In genomic region chr15:94557442-94557841, GRCm38 (mm10) we compare ENCODE assay signal across 8 mouse cellular contexts. TPM values are rescaled to one million over a fixed set of nuclear protein-coding genes. Genes with fewer than 3 reads are reported as not detected.
DNase-seq lines count a peak whose midpoint lies in the region; ATAC-seq and TF ChIP-seq lines count a peak whose summit lies in the region.

No protein-coding gene starts in this region.

- H3K27ac ChIP-seq in hindbrain, postnatal 0 days, result no peak overlapping the region
- no peak overlapping the region for H3K27ac ChIP-seq in left cerebral cortex, adult 2 months

- no peak overlapping the region for H3K9ac ChIP-seq in hindbrain, postnatal 0 days (replicated peaks; ENCODE audit: low read length)

- no peak for DNase-seq in Patski (ENCODE audit: low read depth, low spot score)
- DNase-seq in cerebellum, adult 8-10 months, result peak; percentile 80
- DNase-seq in hindbrain, postnatal 0 days (ENCODE audit: low spot score), result peak; percentile 95
- DNase-seq in left cerebral cortex, adult 2 months (ENCODE audit: extremely low spot score in 1 of 2, low spot score in 2 of 2), result peak; percentile 83 to 90
- peak; percentile 94 for DNase-seq in right cerebral cortex, postnatal 14 days
- DNase-seq in urinary bladder, postnatal 25 days (ENCODE audit: low spot score), result peak; percentile 85

- peak; percentile 86 for ATAC-seq in Patski
- ATAC-seq in frontal cortex, adult (ENCODE audit: low TSS enrichment), result peak; percentile 95
- ATAC-seq in hindbrain, postnatal 0 days, result peak; percentile 80
- ATAC-seq in megakaryocyte progenitor cell, adult 5-6 weeks (replicated peaks; ENCODE audit: poor library complexity), result peak; percentile 100

- peak; percentile 97 for TF ChIP-seq CTCF in Patski (IDR thresholded peaks at IDR 0.05)
- peak; percentile 99 for TF ChIP-seq CTCF in hindbrain, postnatal 0 days (IDR thresholded peaks at IDR 0.05; ENCODE audit: low read depth)
- TF ChIP-seq CTCF in left cerebral cortex, adult 2 months (IDR thresholded peaks at IDR 0.05), result peak; percentile 97

- 18% methylated on average over 7 of the region's 7 CpGs for WGBS in hindbrain, postnatal 0 days

- no peaks in the 10 kb centered on the region for H3K27me3 ChIP-seq in Patski
- H3K27me3 ChIP-seq in hindbrain, postnatal 0 days (ENCODE audit: insufficient read depth, low read length), result no peaks in the 10 kb centered on the region

- intact Hi-C loops in left cerebral cortex, adult 2 months (cut with DNase I), result loop anchor here (1.0 to 10.0 kb wide), 2 partner anchors 104 to 1017 kb away; no protein-coding TSS in a partner anchor

- POLR2A ChIA-PET in Patski (lab: Charles Lee), result no interaction called here

- in situ Hi-C loops in Patski (cut with MboI; ENCODE audit: low pct_unique_long_range_greater_than_20kb), result loop anchor here (10.0 kb wide), 2 partner anchors 47 to 97 kb away; no protein-coding TSS in a partner anchor

- no peaks in the 10 kb centered on the region for H3K4me1 ChIP-seq in hindbrain, postnatal 0 days (ENCODE audit: insufficient read depth, low read length)

- H3K4me3 ChIP-seq in hindbrain, postnatal 0 days (ENCODE audit: low read length), result no peak overlapping the region
- H3K4me3 ChIP-seq in left cerebral cortex, adult 2 months, result no peak overlapping the region

- H3K9me3 ChIP-seq in hindbrain, postnatal 0 days (ENCODE audit: low read length), result no peaks in the 10 kb centered on the region

- CTCF ChIA-PET in Patski (lab: Charles Lee), result interaction anchor here (0.7 to 2.3 kb wide), 12 partner anchors 10 to 104 kb away, joined by 3 to 10 read pairs (median 3); no protein-coding TSS in a partner anchor

- no peak overlapping the region for H3K4me2 ChIP-seq in hindbrain, postnatal 0 days (ENCODE audit: low read depth, low read length)

- H3K36me3 ChIP-seq in hindbrain, postnatal 0 days (ENCODE audit: insufficient read depth, low read length), result no peaks in the 10 kb centered on the region

RNA-seq across cellular contexts. Expression of gene Irak4, which starts 14.0 kb away (rescaled TPM):
- 28.0 TPM for polyA plus RNA-seq in Patski (2021)
- 0.52 and 0.90 TPM in 2 replicates for total RNA-seq in hindbrain, postnatal 0 days (2014; rRNA removed)
- polyA plus RNA-seq in hindbrain, postnatal 0 days (2015; fragmentation: Nextera tagmentation; extraction: Ambion mirVana), result 1.9 and 2.1 TPM in 2 replicates
- total RNA-seq in left cerebral cortex, adult 2 months (2021), result 1 to 10 TPM; 1.5 to 1.6 TPM
- 11.8 and 14.3 TPM in 2 replicates for total RNA-seq in megakaryocyte progenitor cell, adult 5-6 weeks (2015)
- 28.7 and 31.9 TPM in 2 replicates for total RNA-seq in megakaryocyte progenitor cell, adult 5-6 weeks (2017)

RNA-seq across cellular contexts. Expression of gene Pus7l, which starts 14.1 kb away (rescaled TPM):
- polyA plus RNA-seq in Patski (2021), result 3.6 TPM
- total RNA-seq in hindbrain, postnatal 0 days (2014; rRNA removed), result 3.0 and 3.7 TPM in 2 replicates
- polyA plus RNA-seq in hindbrain, postnatal 0 days (2015; fragmentation: Nextera tagmentation; extraction: Ambion mirVana), result 4.8 and 6.7 TPM in 2 replicates
- total RNA-seq in left cerebral cortex, adult 2 months (2021), result 1 to 10 TPM; 3.0 to 3.1 TPM
- 12.9 and 17.2 TPM in 2 replicates for total RNA-seq in megakaryocyte progenitor cell, adult 5-6 weeks (2015)
- 14.1 and 15.5 TPM in 2 replicates for total RNA-seq in megakaryocyte progenitor cell, adult 5-6 weeks (2017)

RNA-seq across cellular contexts. Expression of gene Twf1, which starts 32.2 kb away (rescaled TPM):
- 112 TPM for polyA plus RNA-seq in Patski (2021)
- 34.3 and 37.1 TPM in 2 replicates for total RNA-seq in hindbrain, postnatal 0 days (2014; rRNA removed)
- 77.4 and 77.8 TPM in 2 replicates for polyA plus RNA-seq in hindbrain, postnatal 0 days (2015; fragmentation: Nextera tagmentation; extraction: Ambion mirVana)
- 10 to 100 TPM; 39.2 to 46.4 TPM for total RNA-seq in left cerebral cortex, adult 2 months (2021)
- 43.9 and 50.1 TPM in 2 replicates for total RNA-seq in megakaryocyte progenitor cell, adult 5-6 weeks (2015)
- 27.2 and 28.1 TPM in 2 replicates for total RNA-seq in megakaryocyte progenitor cell, adult 5-6 weeks (2017)
